Mouse (Mus musculus): ENCODE results near the gene Prkcsh.

The Prkcsh gene

GRCm38 (mm10) chr9:21987592-21988342, 14.8 kb upstream of the Prkcsh start:
- DNase-seq = peak in 1 of 2 experiments; percentile 42

GRCm38 (mm10) chr9:21988421-21989101, 14.0 kb upstream of the Prkcsh start:
- peak; percentile 67 to 81 for DNase-seq

- DNase-seq = peak; percentile 78 to 85
These were observed 13.1 kb upstream of the Prkcsh start, which contains the start of gene Rgl3 for GRCm38 (mm10) chr9:21989230-21990110. Rgl3 (minus strand) TSS chr9:21989446.

DNA sequence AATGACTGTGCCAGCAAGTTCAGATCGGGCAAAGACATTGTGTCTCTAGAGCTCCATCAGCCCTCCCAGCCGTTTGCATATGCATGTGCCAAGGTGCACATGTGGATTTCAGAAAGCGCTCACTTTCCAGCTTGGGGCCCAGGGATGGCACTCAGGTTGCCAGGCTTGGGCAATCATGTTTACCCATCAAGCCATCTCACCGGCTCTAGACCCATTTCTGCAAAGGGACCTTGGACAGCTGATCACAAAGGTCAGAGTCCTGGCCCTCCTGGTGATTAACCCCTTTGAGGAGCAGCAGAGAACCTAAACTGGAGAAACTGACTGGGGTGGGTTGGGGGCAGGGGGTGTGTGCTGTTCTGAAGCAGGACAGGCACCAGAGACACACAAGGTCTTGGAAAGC, 10.4 kb upstream of the Prkcsh start:
- no peak for DNase-seq

DNA sequence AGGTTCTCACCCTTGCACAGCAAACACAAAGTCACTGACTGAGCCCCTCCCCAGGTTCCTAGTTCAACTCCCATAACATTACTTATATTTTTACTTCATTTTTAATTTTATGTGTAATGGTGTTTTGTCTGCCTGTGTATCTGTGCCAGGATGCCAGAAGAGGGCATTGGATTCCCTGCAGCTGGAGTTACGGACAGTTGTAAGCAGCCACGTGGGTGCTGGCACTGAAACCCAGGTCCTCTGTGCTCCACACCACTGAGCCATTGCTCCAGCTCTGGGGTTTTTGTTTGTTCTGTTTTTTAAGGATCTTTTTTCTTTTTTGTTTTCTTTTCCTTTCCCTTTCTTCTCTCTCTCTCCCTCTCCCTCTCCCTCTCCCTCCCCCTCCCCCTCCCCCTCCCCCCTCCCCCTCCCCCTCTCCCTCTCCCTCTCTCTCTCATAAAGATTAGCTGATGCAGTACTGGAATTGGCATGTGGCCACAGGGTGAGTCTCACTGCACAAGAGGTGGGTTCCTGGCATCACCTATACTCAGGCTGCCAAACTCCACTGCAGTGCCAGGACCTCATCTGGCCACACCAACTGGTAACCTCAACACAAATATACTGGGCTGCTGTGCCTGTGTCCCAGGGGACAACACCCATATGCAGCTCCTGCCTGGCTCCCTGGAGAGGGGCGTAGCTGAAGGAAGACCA, 6.3 kb upstream of the Prkcsh start:
- no peak for DNase-seq

DNA sequence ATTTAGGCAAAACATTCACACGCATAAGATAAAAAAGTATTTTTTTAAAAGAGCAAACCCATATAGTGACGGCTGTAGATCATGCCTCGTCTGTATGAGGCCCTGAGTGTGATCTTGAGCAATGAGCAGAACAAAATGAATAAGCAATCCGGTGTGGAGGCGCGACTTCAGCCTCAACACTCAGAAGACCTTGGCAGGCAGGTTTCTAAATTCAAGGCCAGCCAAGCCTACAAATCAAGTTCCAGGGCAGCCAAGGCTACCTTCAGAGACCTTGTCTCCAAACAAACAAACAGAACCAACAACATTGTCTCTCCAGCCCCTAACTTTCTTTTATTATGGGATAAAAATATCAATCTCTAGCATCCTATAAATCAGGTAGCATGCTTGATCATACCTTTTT, 2.3 kb upstream of the Prkcsh start:
- DNase-seq = no peak

GRCm38 (mm10) chr9:22001633-22002032, 973 bp upstream of the Prkcsh start:
- no peak for DNase-seq

- peak; percentile 56 to 78 for DNase-seq
These were observed 553 bp downstream of the Prkcsh start for GRCm38 (mm10) chr9:22003163-22003554.

DNA sequence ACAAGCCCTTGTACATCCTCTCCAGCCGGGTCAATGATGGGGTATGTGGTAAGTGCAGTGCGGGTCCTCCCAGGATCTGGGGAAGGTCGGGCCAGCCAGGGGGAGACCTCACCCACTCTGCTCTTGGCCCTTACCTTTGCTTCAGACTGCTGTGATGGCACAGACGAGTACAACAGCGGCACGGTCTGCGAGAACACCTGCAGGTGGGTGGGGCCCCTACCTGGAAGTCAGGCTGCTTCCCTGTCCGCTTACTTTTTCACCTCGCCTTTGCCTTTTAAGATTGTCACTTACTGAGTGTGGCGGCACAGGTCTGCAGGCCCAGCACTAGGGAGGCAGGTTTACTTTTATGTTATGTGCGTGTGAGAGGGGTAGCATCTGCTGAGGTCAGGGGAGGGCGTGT, 1.9 kb downstream of the Prkcsh start:
- DNase-seq = no peak

- DNase-seq = no peak
These were observed 8.4 kb downstream of the Prkcsh start for GRCm38 (mm10) chr9:22011055-22011454.

GRCm38 (mm10) chr9:22012731-22013130, 10.1 kb downstream of the Prkcsh start:
- no peak for DNase-seq

- peak in 1 of 2 experiments; percentile 19 for DNase-seq
These were observed 13.6 kb downstream of the Prkcsh start for GRCm38 (mm10) chr9:22016245-22016644.

DNA sequence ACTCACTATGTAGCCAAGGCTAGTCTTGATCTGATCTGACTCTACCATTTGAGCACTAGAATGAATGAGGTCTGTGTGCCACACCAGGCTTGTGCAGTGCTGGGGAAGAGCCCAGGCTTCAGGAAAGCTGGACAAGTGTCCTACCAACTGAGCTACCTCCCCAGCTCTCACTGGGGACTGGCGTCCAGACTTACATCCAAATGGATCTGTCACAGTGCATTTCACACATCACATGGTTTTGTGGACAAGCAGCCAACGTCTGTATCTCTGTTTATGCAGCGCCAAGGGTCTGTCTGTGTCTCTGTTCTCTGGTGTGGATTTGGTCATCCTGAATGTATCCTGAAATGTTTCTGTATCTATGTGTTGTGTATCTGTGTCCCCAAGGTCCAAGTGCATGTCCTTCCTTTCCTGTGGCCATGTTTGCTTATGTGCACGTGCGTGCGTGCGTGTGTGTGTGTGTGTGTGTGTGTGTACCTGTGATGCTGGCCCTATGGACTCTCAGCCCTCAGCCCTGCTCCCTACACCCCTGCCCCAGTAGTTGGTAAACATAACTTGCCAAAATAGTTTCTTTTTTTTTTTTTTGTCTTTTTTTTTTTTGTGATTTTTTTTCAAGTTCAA, 14.7 kb downstream of the Prkcsh start:
- DNase-seq = no peak

GRCm38 (mm10) chr9:22024592-22024991, 22.0 kb downstream of the Prkcsh start:
- DNase-seq = peak; percentile 24 to 31

GRCm38 (mm10) chr9:22028467-22028866, 25.9 kb downstream of the Prkcsh start:
- no peak for DNase-seq

- DNase-seq = no peak
These were observed 27.8 kb downstream of the Prkcsh start for GRCm38 (mm10) chr9:22030386-22030785.

DNA sequence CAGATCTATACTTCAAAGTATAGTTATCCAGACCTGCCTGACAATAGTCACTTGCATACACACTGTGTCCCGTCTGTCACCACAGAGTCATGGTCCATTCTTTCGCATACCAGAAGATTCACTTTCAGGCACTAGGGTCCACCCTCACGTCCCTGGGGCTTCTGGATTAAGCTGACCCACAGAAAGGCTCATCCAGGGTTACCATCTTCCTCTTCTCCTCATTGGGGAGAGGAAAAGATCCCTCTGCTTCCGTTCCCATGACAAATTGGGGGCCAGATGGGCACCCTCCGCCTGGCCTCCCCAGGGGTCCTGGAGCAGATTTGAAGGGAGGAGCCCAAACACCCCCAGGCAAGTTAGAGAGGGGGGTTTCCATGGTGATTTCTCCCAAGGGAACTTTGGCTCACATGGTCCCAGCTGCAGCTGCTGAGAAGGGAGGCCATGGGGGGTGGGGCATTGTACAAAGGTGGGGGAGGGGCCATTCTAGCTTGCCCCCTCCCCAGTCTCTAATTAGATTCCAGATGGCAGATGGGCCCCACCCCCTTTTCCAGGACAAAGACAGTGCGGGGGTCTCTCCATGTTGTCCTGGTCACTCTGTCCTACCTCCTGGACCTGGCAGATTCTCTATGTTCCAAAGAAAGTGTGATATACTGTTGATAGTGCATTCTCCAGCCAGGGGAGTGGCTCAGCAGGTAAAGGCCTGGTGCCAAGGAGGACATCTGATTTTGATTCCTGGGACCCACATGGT, 32.9 kb downstream of the Prkcsh start:
- no peak for DNase-seq

DNA sequence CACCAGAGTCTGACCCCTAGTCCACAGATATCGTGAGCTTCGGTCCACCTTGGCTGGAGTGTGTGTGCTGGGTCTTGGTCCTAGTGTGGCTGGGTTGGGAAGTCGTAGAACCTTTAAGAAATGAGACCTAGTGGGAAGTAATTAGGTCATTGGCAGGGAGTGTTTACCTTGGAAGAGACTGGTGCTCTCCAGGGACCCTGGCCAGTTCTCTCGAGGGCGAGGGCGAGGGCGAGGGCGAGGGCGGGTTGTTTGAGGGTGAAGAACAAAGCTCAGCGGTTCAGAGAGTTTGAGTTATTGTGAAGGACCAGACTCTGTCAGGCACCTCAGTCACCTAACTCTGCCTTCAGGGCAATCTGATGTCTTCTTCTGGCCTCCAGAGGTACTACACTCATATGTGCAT, 35.2 kb downstream of the Prkcsh start:
- no peak for DNase-seq

GRCm38 (mm10) chr9:22041832-22042231, 39.2 kb downstream of the Prkcsh start:
- no peak for DNase-seq

DNA sequence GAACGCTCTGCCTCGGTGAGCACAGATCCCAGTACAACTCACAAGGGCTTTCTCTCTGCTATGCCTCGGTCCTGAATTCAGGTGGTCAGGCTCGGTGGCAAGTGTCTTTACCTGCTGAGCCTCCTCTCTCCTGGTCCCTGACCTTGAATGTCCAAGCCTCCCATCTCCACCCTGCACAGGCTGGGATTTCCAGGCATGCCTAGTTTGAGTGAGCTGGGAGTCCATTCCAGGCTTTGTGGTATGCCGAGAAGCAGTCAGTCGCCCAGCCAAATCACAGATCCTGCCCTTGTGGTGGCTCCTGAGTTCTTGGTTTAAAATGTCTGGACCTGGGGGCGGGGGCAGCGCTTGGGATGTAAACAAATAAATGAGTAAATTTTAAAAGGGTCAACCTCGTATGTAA, 44.7 kb downstream of the Prkcsh start:
- no peak for DNase-seq

GRCm38 (mm10) chr9:22049315-22049714, 46.7 kb downstream of the Prkcsh start:
- DNase-seq = no peak

Measured in kidney, postnatal 4 days (tissue).